Mouse (Mus musculus) embryonic facial prominence, embryonic 13.5 days (tissue): ENCODE results near the gene Ergic3. TPM values are rescaled to one million over a fixed set of nuclear protein-coding genes. Genes with fewer than 3 reads are reported as not detected.

ENCODE experiments used
- polyA plus RNA-seq: library from polyadenylated mRNA; unstranded; fragments of >200 nt; fragmentation: Nextera tagmentation; extraction: Ambion mirVana; gene quantifications from 2 replicates; pipeline ENCODE4 v1.2.1, GENCODE M21; 2015

Ergic3 gene
- polyA plus RNA-seq, 1 experiment from 2014 or later = 224 TPM

Other genes starting within 250 kb of the Ergic3 start
- 0.14 and 0.32 TPM in 2 replicates for gene Mmp24, start 232.7 kb upstream of the Ergic3 start, polyA plus RNA-seq
- 16.6 and 17.5 TPM in 2 replicates for gene BC029722, start 188.6 kb upstream of the Ergic3 start, polyA plus RNA-seq
- gene Eif6, start 181.1 kb upstream of the Ergic3 start, polyA plus RNA-seq = 174 and 201 TPM in 2 replicates
- 0.98 and 1.6 TPM in 2 replicates for gene Fam83c, start 173.2 kb upstream of the Ergic3 start, polyA plus RNA-seq
- gene Uqcc1, start 77.7 kb upstream of the Ergic3 start, polyA plus RNA-seq = 58.6 and 67.5 TPM in 2 replicates
- gene Gm15557, start 67.3 kb upstream of the Ergic3 start, polyA plus RNA-seq = not detected in 2 replicates
- gene Gdf5, start 62.7 kb upstream of the Ergic3 start, polyA plus RNA-seq = 2.7 and 2.8 TPM in 2 replicates
- 33.0 and 35.7 TPM in 2 replicates for gene Cep250, start 51.6 kb upstream of the Ergic3 start, polyA plus RNA-seq
- 1.3 and 2.2 TPM in 2 replicates for gene 6430550D23Rik, start 68 bp upstream of the Ergic3 start, polyA plus RNA-seq
- 0.08 TPM in 1 of 2 replicates, not detected in the other for gene Fer1l4, start 44.9 kb downstream of the Ergic3 start, polyA plus RNA-seq
- 3.5 and 4.8 TPM in 2 replicates for gene Spag4, start 57.1 kb downstream of the Ergic3 start, polyA plus RNA-seq
- gene Cpne1, start 103.9 kb downstream of the Ergic3 start, polyA plus RNA-seq = 60.5 and 62.7 TPM in 2 replicates
- 31.7 and 33.4 TPM in 2 replicates for gene Rbm12, start 103.9 kb downstream of the Ergic3 start, polyA plus RNA-seq
- gene Gm28036, start 119.0 kb downstream of the Ergic3 start, polyA plus RNA-seq = 20.4 and 21.7 TPM in 2 replicates
- gene Romo1, start 136.0 kb downstream of the Ergic3 start, polyA plus RNA-seq = 383 and 419 TPM in 2 replicates
- gene Nfs1, start 136.1 kb downstream of the Ergic3 start, polyA plus RNA-seq = 35.4 and 39.3 TPM in 2 replicates
- 862 and 870 TPM in 2 replicates for gene Rbm39, start 172.2 kb downstream of the Ergic3 start, polyA plus RNA-seq
- 90.3 and 95.8 TPM in 2 replicates for gene Phf20, start 188.4 kb downstream of the Ergic3 start, polyA plus RNA-seq